15 mouse cellular contexts compared by ENCODE assay signal in the genomic region with DNA sequence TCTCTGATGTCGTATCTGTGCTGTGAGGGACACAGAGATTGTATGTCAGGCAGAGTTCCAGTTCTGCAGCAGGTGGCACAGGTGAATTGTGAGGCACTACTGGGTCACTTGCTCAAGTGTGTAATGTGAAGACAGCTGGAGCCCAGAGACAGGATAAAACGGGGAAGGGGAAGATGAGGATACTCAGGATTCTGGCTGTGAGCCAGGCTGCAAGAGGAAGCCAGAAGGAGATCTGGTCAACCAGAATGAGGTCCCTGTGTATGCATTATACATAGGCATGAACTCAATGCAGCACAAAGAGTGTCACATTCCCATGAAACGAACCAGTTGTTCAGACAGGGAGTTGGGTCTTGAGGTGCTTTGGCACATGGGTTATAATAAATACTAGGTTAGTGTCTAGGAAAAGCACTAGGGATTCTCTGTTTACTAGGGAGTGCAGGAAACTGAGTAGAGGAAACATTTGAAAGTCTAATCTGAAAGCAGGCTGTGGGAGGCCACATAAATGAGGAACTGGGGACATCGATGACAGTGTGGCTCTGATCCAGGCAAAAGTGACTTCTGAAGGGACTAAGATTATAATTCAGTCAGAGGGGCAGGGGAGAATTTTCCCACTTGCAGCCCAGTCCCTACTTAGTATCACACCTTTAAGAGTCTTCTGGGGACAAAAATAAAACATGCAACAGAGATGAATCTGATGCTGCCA.
A peak's percentile ranks its signal among the peaks of the same experiment; 100 is the strongest.
DNase-seq lines count a peak whose midpoint lies in the region; ATAC-seq lines count a peak whose summit lies in the region.
"Had no signal": no experiment of that assay in that cellular context is flagged by ENCODE, and none has a peak within 500 bp of the region (broad histone marks: within the 10 kb centered on the region; RNA-seq: fewer than 3 reads in every experiment).

No protein-coding gene starts in this region.

- ATAC-seq in neural tube, embryonic 13.5 days (ENCODE audit: low read depth) = no peak
- ATAC-seq in limb, embryonic 15.5 days (ENCODE audit: insufficient number of reproducible peaks, low FRiP score, low TSS enrichment, low read depth) = no peak
- ATAC-seq: intestine, embryonic 15.5 days; midbrain, embryonic 16.5 days had no signal

- H3K9ac ChIP-seq in neural tube, embryonic 13.5 days = no peak overlapping the region
- no peak overlapping the region for H3K9ac ChIP-seq in limb, embryonic 15.5 days
- H3K9ac ChIP-seq: intestine, embryonic 15.5 days; liver, embryonic 15.5 days had no signal

- no peak overlapping the region for H3K4me2 ChIP-seq in neural tube, embryonic 13.5 days
- no peak overlapping the region for H3K4me2 ChIP-seq in limb, embryonic 15.5 days
- H3K4me2 ChIP-seq: intestine, embryonic 15.5 days; liver, embryonic 15.5 days had no signal

- peaks cover 27% of the 10 kb centered on the region for H3K4me1 ChIP-seq in neural tube, embryonic 13.5 days (replicated peaks)
- H3K4me1 ChIP-seq in limb, embryonic 15.5 days = peaks cover 9% of the 10 kb centered on the region
- H3K4me1 ChIP-seq: liver, embryonic 15.5 days had no signal

- H3K9me3 ChIP-seq in neural tube, embryonic 13.5 days = no peaks in the 10 kb centered on the region
- H3K9me3 ChIP-seq in limb, embryonic 15.5 days = no peaks in the 10 kb centered on the region
- H3K9me3 ChIP-seq: intestine, embryonic 15.5 days; liver, embryonic 15.5 days had no signal

- no peak overlapping the region for H3K4me3 ChIP-seq in neural tube, embryonic 13.5 days
- H3K4me3 ChIP-seq in limb, embryonic 15.5 days = no peak overlapping the region
- H3K4me3 ChIP-seq: erythroblast, embryonic 14.5 days; gastrocnemius, adult 2 months; intestine, embryonic 15.5 days; liver, embryonic 15.5 days had no signal

- no peaks in the 10 kb centered on the region for H3K27me3 ChIP-seq in neural tube, embryonic 13.5 days
- no peaks in the 10 kb centered on the region for H3K27me3 ChIP-seq in limb, embryonic 15.5 days
- H3K27me3 ChIP-seq: intestine, embryonic 15.5 days; liver, embryonic 15.5 days; Patski had no signal

- peak; percentile 28 to 46 for DNase-seq in cerebellum, postnatal 14 days
- DNase-seq in cerebellum, adult 9-10 months = no peak
- no peak for DNase-seq in neural tube, embryonic 10.5 days (ENCODE audit: extremely low spot score, low spot score)
- peak; percentile 4 to 7 for DNase-seq in heart, postnatal 36 days
- no peak for DNase-seq in spleen, adult 12 weeks (ENCODE audit: low spot score)
- no peak for DNase-seq in left cerebral cortex, postnatal 36 days (ENCODE audit: low spot score in 2 of 2)
- DNase-seq: cerebellum, adult 9-11 months; gastrocnemius, adult 2 months had no signal

- 46% methylated on average over 4 of the region's 4 CpGs for WGBS in neural tube, embryonic 13.5 days
- 52% methylated on average over 4 of the region's 4 CpGs for WGBS in limb, embryonic 15.5 days

- H3K36me3 ChIP-seq in neural tube, embryonic 13.5 days = no peaks in the 10 kb centered on the region
- H3K36me3 ChIP-seq in limb, embryonic 15.5 days = no peaks in the 10 kb centered on the region
- H3K36me3 ChIP-seq: intestine, embryonic 15.5 days; liver, embryonic 15.5 days had no signal

- peak overlapping the region; percentile 61 for H3K27ac ChIP-seq in neural tube, embryonic 13.5 days (replicated peaks)
- peak overlapping the region; percentile 40; the same call in 1 of the 2 replicates for H3K27ac ChIP-seq in limb, embryonic 15.5 days
- H3K27ac ChIP-seq: gastrocnemius, adult 2 months; liver, embryonic 15.5 days had no signal

- intact Hi-C loops in heart, postnatal 36 days (cut with DNase I) = no loop called here
- intact Hi-C loops in left cerebral cortex, postnatal 36 days (cut with DNase I) = no loop called here

Comparison
In these comparisons a context has a peak if more than half of its experiments do, and no peak if none do; other contexts are left out.
1. DNase-seq: peak in cerebellum, postnatal 14 days (2 of 2) and heart, postnatal 36 days (2 of 2); none in cerebellum, adult 9-10 months (single experiment), neural tube, embryonic 10.5 days (single experiment), spleen, adult 12 weeks (single experiment) and left cerebral cortex, postnatal 36 days (0 of 2).